Mouse (Mus musculus) hematopoietic stem cell, adult 5-6 weeks (primary cell): Measurements from ENCODE around the gene Rnf41. TPM values are rescaled to one million over a fixed set of nuclear protein-coding genes. Genes with fewer than 3 reads are reported as not detected.

Experiments
- ATAC-seq, 2 experiments: fragments of 125-278 bp in 1 of 2; replicated peaks in 1 of 2; 2 replicates each; pipeline ENCODE4 v1.8.0; 2016 to 2017; ENCODE audit warnings: inconsistent platforms in 2 of 2, mild to moderate bottlenecking in 2 of 2, moderate number of reproducible peaks in 2 of 2, low read depth in 1 of 2, moderate TSS enrichment in 1 of 2; ENCODE audit not compliant: low FRiP score in 2 of 2, poor library complexity in 2 of 2, severe bottlenecking in 2 of 2, insufficient read depth in 1 of 2, low TSS enrichment in 1 of 2
- total RNA-seq: library from RNA; stranded (forward); fragments of 172-1452, 232-1000 nt; gene quantifications from 2 replicates; pipeline ENCODE4 v1.2.3, GENCODE M21; 2017

Rnf41 gene
- total RNA-seq, 1 experiment from 2014 or later = 18.4 TPM

- no peak for ATAC-seq
Measured at GRCm38 (mm10) chr10:128490912-128491311, 79.5 kb downstream of the Rnf41 start.

Other genes starting within 250 kb of the Rnf41 start
- 6.9 and 9.3 TPM in 2 replicates for gene Rbms2, start 231.4 kb upstream of the Rnf41 start, total RNA-seq
- 0.38 and 0.79 TPM in 2 replicates for gene Gls2, start 217.2 kb upstream of the Rnf41 start, total RNA-seq
- gene Spryd4, start 199.8 kb upstream of the Rnf41 start, total RNA-seq = 10.3 and 11.9 TPM in 2 replicates
- 0.69 TPM in 1 of 2 replicates, not detected in the other for gene Mip, start 185.8 kb upstream of the Rnf41 start, total RNA-seq
- 52.8 and 60.3 TPM in 2 replicates for gene Timeless, start 179.6 kb upstream of the Rnf41 start, total RNA-seq
- gene Apon, start 157.6 kb upstream of the Rnf41 start, total RNA-seq = 0.19 TPM in 1 of 2 replicates, not detected in the other
- not detected in 2 replicates for gene Apof, start 143.0 kb upstream of the Rnf41 start, total RNA-seq
- 12.3 and 18.1 TPM in 2 replicates for gene Stat2, start 141.1 kb upstream of the Rnf41 start, total RNA-seq
- 1.1 TPM in 1 of 2 replicates, not detected in the other for gene Il23a, start 112.9 kb upstream of the Rnf41 start, total RNA-seq
- gene Pan2, start 108.3 kb upstream of the Rnf41 start, total RNA-seq = 12.7 and 16.9 TPM in 2 replicates
- gene Cnpy2, start 89.2 kb upstream of the Rnf41 start, total RNA-seq = 106 and 135 TPM in 2 replicates
- 69.8 and 79.5 TPM in 2 replicates for gene Cs, start 73.9 kb upstream of the Rnf41 start, total RNA-seq
- 8.1 and 8.7 TPM in 2 replicates for gene Coq10a, start 42.7 kb upstream of the Rnf41 start, total RNA-seq
- 8.9 and 12.1 TPM in 2 replicates for gene Ankrd52, start 34.5 kb upstream of the Rnf41 start, total RNA-seq
- not detected in 2 replicates for gene Slc39a5, start 10.4 kb upstream of the Rnf41 start, total RNA-seq
- 57.0 and 106 TPM in 2 replicates for gene Nabp2, start 165 bp upstream of the Rnf41 start, total RNA-seq
- gene Smarcc2, start 47.6 kb downstream of the Rnf41 start, total RNA-seq = 83.2 and 92.7 TPM in 2 replicates
- 988 and 1,295 TPM in 2 replicates for gene Myl6, start 82.5 kb downstream of the Rnf41 start, total RNA-seq
- 1.3 and 3.9 TPM in 2 replicates for gene Myl6b, start 87.0 kb downstream of the Rnf41 start, total RNA-seq
- gene Esyt1, start 114.2 kb downstream of the Rnf41 start, total RNA-seq = 70.7 and 75.9 TPM in 2 replicates
- gene Zc3h10, start 136.1 kb downstream of the Rnf41 start, total RNA-seq = 13.9 and 16.3 TPM in 2 replicates
- 2,366 and 3,073 TPM in 2 replicates for gene Rpl41, start 137.6 kb downstream of the Rnf41 start, total RNA-seq
- 225 and 337 TPM in 2 replicates for gene Pa2g4, start 154.3 kb downstream of the Rnf41 start, total RNA-seq
- 0.99 and 1.8 TPM in 2 replicates for gene Erbb3, start 178.0 kb downstream of the Rnf41 start, total RNA-seq
- 1,013 and 1,172 TPM in 2 replicates for gene Rps26, start 215.1 kb downstream of the Rnf41 start, total RNA-seq
- 0.06 and 0.50 TPM in 2 replicates for gene Ikzf4, start 234.3 kb downstream of the Rnf41 start, total RNA-seq